Mouse (Mus musculus) ES-Bruce4 (cell line): Measurements from ENCODE around the gene Gp1ba. TPM values are rescaled to one million over a fixed set of nuclear protein-coding genes. Genes with fewer than 3 reads are reported as not detected.
A peak's percentile ranks its signal among the peaks of the same experiment; 100 is the strongest.

ENCODE experiments used
- H3K27ac ChIP-seq: 2 replicates; pipeline ENCODE4 v1.5.1; 2012; ENCODE audit warnings: low read length, inconsistent platforms; ENCODE audit not compliant: insufficient read depth
- H3K27me3 ChIP-seq: 2 replicates; pipeline ENCODE4 v1.6.1; 2012; ENCODE audit warnings: mild to moderate bottlenecking, low read length, inconsistent platforms; ENCODE audit not compliant: control insufficient read depth, poor library complexity, insufficient read depth, severe bottlenecking
- H3K36me3 ChIP-seq: 2 replicates; pipeline ENCODE4 v1.6.1; 2012; ENCODE audit warnings: inconsistent platforms, mild to moderate bottlenecking, low read length, moderate library complexity; ENCODE audit not compliant: control insufficient read depth, poor library complexity, insufficient read depth, severe bottlenecking
- H3K4me1 ChIP-seq: one replicate; pipeline ENCODE4 v1.8.1; 2011; ENCODE audit warnings: low read length; ENCODE audit not compliant: control insufficient read depth, insufficient read depth
- H3K4me3 ChIP-seq: 2 replicates; pipeline ENCODE4 v1.5.1; 2011; ENCODE audit warnings: low read depth, mild to moderate bottlenecking, low read length
- H3K9ac ChIP-seq: 2 replicates; pipeline ENCODE4 v1.6.1; 2012; ENCODE audit warnings: low read depth, mild to moderate bottlenecking, inconsistent platforms; ENCODE audit not compliant: poor library complexity, severe bottlenecking
- H3K9me3 ChIP-seq: replicated peaks from 2 replicates; pipeline ENCODE4 v1.6.1; 2012; ENCODE audit warnings: mild to moderate bottlenecking, low read length, inconsistent platforms; ENCODE audit not compliant: control insufficient read depth, poor library complexity, insufficient read depth, severe bottlenecking
- CTCF ChIP-seq: IDR thresholded peaks from one replicate; pipeline ENCODE4 v1.8.1; 2011; ENCODE audit warnings: low read depth, low read length
- EP300 ChIP-seq: IDR thresholded peaks from 2 replicates; pipeline ENCODE4 v1.6.1; 2011; ENCODE audit warnings: low read depth, low read length; ENCODE audit not compliant: insufficient read depth
- POLR2A ChIP-seq: IDR thresholded peaks from one replicate; pipeline ENCODE4 v1.8.1; 2011; ENCODE audit warnings: low read length; ENCODE audit not compliant: insufficient read depth
- polyA plus RNA-seq: library from polyadenylated mRNA; stranded (reverse); fragments of >200 nt; gene quantifications from 2 replicates; pipeline ENCODE4 v1.2.4, GENCODE M21; 2011; ENCODE audit warnings: low read depth; ENCODE audit not compliant: missing spikeins, insufficient read depth, insufficient read length

Gp1ba gene
- polyA plus RNA-seq, 1 experiment: not detected

DNA sequence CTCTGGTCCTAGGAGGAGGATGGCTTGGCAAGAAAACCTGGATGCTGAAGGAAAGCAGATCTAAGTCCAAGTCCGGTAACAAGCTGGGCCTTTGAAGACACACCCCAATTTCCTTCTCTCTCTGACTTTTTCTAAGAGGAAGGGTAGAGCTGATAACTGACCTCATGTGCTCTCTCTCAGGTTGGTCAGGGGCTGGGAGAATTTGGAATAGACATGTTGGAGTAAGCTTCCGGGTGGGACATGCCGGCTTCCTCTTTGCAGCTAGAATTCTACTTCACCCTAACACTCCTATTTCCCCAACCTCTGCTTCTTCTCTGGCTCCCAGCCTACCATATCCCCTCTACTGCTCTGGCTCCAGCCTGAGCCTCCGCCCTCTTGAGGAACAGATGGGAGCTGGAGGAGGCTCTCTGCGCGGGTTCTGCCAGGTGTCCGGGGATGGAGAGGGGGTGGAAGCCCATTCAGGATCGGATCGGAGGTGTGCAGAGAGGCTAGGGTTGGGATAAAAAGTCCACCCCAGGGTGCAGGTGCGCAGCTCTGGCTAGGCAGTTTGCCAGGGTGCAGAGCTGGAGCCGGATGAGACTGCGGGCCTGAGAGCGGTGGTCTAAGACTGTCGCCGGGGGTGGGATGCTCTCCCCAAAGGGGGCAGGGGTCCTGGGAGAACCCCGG is 48.1 kb downstream of the Gp1ba start:
- Histone ChIP-seq H3K9ac (peak overlapping the region; percentile 67), H3K27me3 (no peaks in the 10 kb centered on the region), H3K9me3 (no peaks in the 10 kb centered on the region), H3K4me1 (peaks cover 4% of the 10 kb centered on the region), H3K27ac (no peak overlapping the region), H3K36me3 (no peaks in the 10 kb centered on the region), H3K4me3 (peak overlapping the region; percentile 90)
- no peak for TF ChIP-seq POLR2A

DNA sequence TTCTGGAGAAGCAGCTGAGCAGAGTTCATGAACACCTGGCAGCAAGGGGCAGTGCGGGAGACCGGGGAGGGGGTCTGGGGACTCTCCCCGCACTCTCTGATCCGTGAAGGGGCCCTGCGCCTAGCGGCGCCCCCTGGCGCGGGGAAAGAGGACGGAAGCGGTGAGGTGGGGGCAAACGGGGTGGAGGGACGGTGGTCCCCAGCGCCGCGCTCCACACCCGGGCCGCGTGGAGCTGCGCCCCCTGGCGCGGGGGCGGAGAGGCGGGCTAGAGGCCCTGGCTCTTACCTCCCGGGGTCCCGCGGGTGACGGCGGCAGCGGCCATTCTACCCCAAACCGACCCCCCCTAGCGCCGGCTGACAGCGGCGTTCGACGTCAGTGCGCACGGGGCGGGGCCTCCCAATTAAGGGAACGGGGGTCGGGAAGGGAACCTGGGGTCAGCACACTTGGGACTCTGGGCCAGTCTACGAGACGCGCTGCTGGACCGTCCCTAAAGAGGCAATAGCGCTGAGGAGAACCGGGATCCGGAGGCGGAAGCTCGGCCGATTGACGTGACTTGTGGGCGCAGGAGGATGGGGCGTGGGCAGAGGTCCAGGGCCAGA is 48.8 kb downstream of the Gp1ba start, which contains the start of gene Camta2:
Gene Camta2, minus strand, starts transcription at position 505 of the 599 bp plus-strand sequence.
- Histone ChIP-seq H3K4me3 (peak within 1 kb of the TSS; percentile 90), H3K36me3 (no peaks in the 10 kb centered on the region), H3K27me3 (no peaks in the 10 kb centered on the region), H3K9ac (peak within 1 kb of the TSS; percentile 67), H3K9me3 (no peaks in the 10 kb centered on the region), H3K27ac (no peak within 1 kb of the TSS), H3K4me1 (peaks cover 2% of the 10 kb centered on the region)
- peak; percentile 32 for TF ChIP-seq POLR2A
- peak; percentile 33 for TF ChIP-seq CTCF
- TF ChIP-seq EP300: no peak

DNA sequence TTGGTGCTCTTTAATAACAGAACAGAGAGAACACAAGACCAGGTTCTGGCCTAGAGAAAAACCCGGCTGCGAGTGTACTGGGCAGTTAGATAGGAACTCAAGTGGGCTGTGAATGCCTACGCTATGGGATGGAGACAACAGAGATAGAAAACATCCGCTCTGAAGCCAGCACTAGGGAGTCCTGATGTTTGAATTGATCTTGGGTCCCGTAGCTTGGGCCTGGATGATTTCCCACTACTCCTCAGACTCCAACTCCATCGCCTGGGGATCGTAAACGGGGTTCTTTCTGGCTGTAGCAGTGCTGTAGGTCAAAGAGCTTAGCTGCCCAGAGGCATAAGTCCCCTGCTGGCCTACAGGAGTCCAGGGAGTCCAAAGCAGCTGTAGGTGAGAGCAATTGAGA is 49.5 kb downstream of the Gp1ba start:
- Histone ChIP-seq H3K9ac (peak overlapping the region; percentile 67), H3K4me3 (peak overlapping the region; percentile 90), H3K27ac (no peak overlapping the region), H3K27me3 (no peaks in the 10 kb centered on the region), H3K36me3 (no peaks in the 10 kb centered on the region), H3K9me3 (no peaks in the 10 kb centered on the region), H3K4me1 (no peaks in the 10 kb centered on the region)
- TF ChIP-seq EP300 (no peak), CTCF (no peak), POLR2A (no peak)

DNA sequence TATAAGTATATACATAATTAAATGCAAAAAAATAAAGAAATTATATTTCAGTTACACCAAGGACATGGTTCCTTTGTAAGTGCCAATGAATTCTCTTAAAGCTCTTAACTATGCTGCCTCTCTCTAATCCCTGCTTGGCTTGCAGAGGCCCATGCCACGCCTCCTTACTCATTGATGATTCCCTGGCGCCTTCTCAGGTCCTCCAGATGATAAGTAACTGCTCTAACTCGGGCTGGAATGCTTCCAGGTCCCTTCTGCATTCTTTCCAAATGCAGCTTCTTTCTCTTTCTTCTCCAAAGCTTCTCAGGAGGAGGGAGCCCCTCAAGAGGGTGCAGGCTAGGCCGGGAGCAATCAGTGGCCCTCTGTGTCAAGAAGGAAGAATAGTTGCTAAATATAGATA is 50.7 kb downstream of the Gp1ba start:
- H3K36me3 ChIP-seq: no peaks in the 10 kb centered on the region
- no peak overlapping the region for H3K9ac ChIP-seq

More for the DNA sequence above, 50.7 kb downstream of the Gp1ba start:
- Histone ChIP-seq H3K4me1 (no peaks in the 10 kb centered on the region), H3K9me3 (no peaks in the 10 kb centered on the region), H3K4me3 (no peak overlapping the region), H3K27me3 (no peaks in the 10 kb centered on the region), H3K27ac (no peak overlapping the region)
- TF ChIP-seq CTCF (no peak), POLR2A (no peak), EP300 (no peak)

Other genes starting within 250 kb of the Gp1ba start
- gene Pelp1, start 229.1 kb upstream of the Gp1ba start, polyA plus RNA-seq: 74.1 TPM in 2 replicates
- 34.2 and 39.6 TPM in 2 replicates for gene Arrb2, start 206.5 kb upstream of the Gp1ba start, polyA plus RNA-seq
- gene Med11, start 187.2 kb upstream of the Gp1ba start, polyA plus RNA-seq: 26.9 and 32.1 TPM in 2 replicates
- gene Zmynd15, start 179.7 kb upstream of the Gp1ba start, polyA plus RNA-seq: 0.78 and 1.3 TPM in 2 replicates
- gene Cxcl16, start 179.1 kb upstream of the Gp1ba start, polyA plus RNA-seq: 15.7 and 16.6 TPM in 2 replicates
- 1.8 and 3.5 TPM in 2 replicates for gene Tm4sf5, start 133.9 kb upstream of the Gp1ba start, polyA plus RNA-seq
- not detected in 2 replicates for gene Vmo1, start 124.5 kb upstream of the Gp1ba start, polyA plus RNA-seq
- gene Gltpd2, start 119.9 kb upstream of the Gp1ba start, polyA plus RNA-seq: not detected in 2 replicates
- 244 and 250 TPM in 2 replicates for gene Psmb6, start 113.8 kb upstream of the Gp1ba start, polyA plus RNA-seq
- gene Gm40193, start 106.2 kb upstream of the Gp1ba start, polyA plus RNA-seq: not detected in 2 replicates
- 7.3 and 8.3 TPM in 2 replicates for gene Pld2, start 99.1 kb upstream of the Gp1ba start, polyA plus RNA-seq
- gene Mink1, start 76.2 kb upstream of the Gp1ba start, polyA plus RNA-seq: 25.2 and 31.8 TPM in 2 replicates
- gene 4930544D05Rik, start 23.3 kb upstream of the Gp1ba start, polyA plus RNA-seq: not detected in 2 replicates
- gene Chrne, start 19.9 kb upstream of the Gp1ba start, polyA plus RNA-seq: 0.56 TPM in 1 of 2 replicates, not detected in the other
- 55.2 and 61.8 TPM in 2 replicates for gene Rnf167, start 8.1 kb downstream of the Gp1ba start, polyA plus RNA-seq
- 45.0 and 48.0 TPM in 2 replicates for gene Slc25a11, start 8.4 kb downstream of the Gp1ba start, polyA plus RNA-seq
- gene Pfn1, start 15.5 kb downstream of the Gp1ba start, polyA plus RNA-seq: 630 and 707 TPM in 2 replicates
- 14.7 and 15.7 TPM in 2 replicates for gene Eno3, start 18.1 kb downstream of the Gp1ba start, polyA plus RNA-seq
- 195 and 218 TPM in 2 replicates for gene Spag7, start 30.3 kb downstream of the Gp1ba start, polyA plus RNA-seq
- 10.0 and 12.8 TPM in 2 replicates for gene Camta2, start 49.0 kb downstream of the Gp1ba start, polyA plus RNA-seq
- 4.4 and 4.5 TPM in 2 replicates for gene Inca1, start 61.0 kb downstream of the Gp1ba start, polyA plus RNA-seq
- gene Kif1c, start 61.4 kb downstream of the Gp1ba start, polyA plus RNA-seq: 38.2 and 42.2 TPM in 2 replicates
- gene Zfp3, start 125.1 kb downstream of the Gp1ba start, polyA plus RNA-seq: 3.3 and 3.6 TPM in 2 replicates
- not detected in 2 replicates for gene Scimp, start 173.5 kb downstream of the Gp1ba start, polyA plus RNA-seq
- gene Rabep1, start 205.7 kb downstream of the Gp1ba start, polyA plus RNA-seq: 46.4 and 50.9 TPM in 2 replicates